Mouse (Mus musculus) erythroblast, embryonic 14.5 days (primary cell): ENCODE measurements around the gene Adgrb2. TPM values are rescaled to one million over a fixed set of nuclear protein-coding genes. Genes with fewer than 3 reads are reported as not detected.

ENCODE experiments used
- H3K27me3 ChIP-seq: 2 replicates; pipeline ENCODE4 v1.6.1; 2012; ENCODE audit warnings: inconsistent platforms; ENCODE audit not compliant: control insufficient read depth
- H3K36me3 ChIP-seq: 2 replicates; pipeline ENCODE4 v1.6.1; 2012; ENCODE audit warnings: mild to moderate bottlenecking, inconsistent platforms; ENCODE audit not compliant: control insufficient read depth
- H3K4me1 ChIP-seq: 2 replicates; pipeline ENCODE4 v1.6.1; 2012; ENCODE audit warnings: inconsistent platforms; ENCODE audit not compliant: control insufficient read depth
- H3K4me3 ChIP-seq: replicated peaks from 2 replicates; pipeline ENCODE3; 2012; ENCODE audit warnings: moderate library complexity, mild to moderate bottlenecking, inconsistent platforms
- H3K9me3 ChIP-seq: 2 replicates; pipeline ENCODE4 v1.6.1; 2012; ENCODE audit warnings: low read length, inconsistent platforms, mixed read lengths; ENCODE audit not compliant: control insufficient read depth
- GATA1 ChIP-seq: IDR thresholded peaks from 2 replicates; pipeline ENCODE4 v1.6.1; 2012; ENCODE audit warnings: low read length, inconsistent platforms, mixed read lengths
- TAL1 ChIP-seq: IDR thresholded peaks from 3 replicates; pipeline ENCODE4 v1.6.1; 2012; ENCODE audit warnings: low read length, inconsistent platforms, mixed read lengths
- polyA plus RNA-seq: library from polyadenylated mRNA; stranded (reverse); fragments of >175 nt; gene quantifications from 2 replicates; pipeline ENCODE4 v1.2.3, GENCODE M21; 2012

Adgrb2 gene
- polyA plus RNA-seq, result 0.02 TPM in 1 of 2 replicates, not detected in the other

GRCm38 (mm10) chr4:129984421-129985061 is at the start of gene Adgrb2:
Adgrb2 (plus strand) TSS chr4:129984870.
- no peaks in the 10 kb centered on the region for H3K36me3 ChIP-seq
- H3K4me3 ChIP-seq, result no peak within 1 kb of the TSS
- H3K9me3 ChIP-seq, result peaks cover 4% of the 10 kb centered on the region; the same call in 1 of the 2 replicates
- H3K4me1 ChIP-seq, result no peaks in the 10 kb centered on the region
- TF ChIP-seq TAL1 (no peak), GATA1 (no peak)
- peaks cover 98% of the 10 kb centered on the region for H3K27me3 ChIP-seq

GRCm38 (mm10) chr4:129951359-129951821 is 33.3 kb upstream of the Adgrb2 start:
- Histone ChIP-seq H3K36me3 (no peaks in the 10 kb centered on the region), H3K4me3 (no peak overlapping the region), H3K27me3 (no peaks in the 10 kb centered on the region), H3K9me3 (no peaks in the 10 kb centered on the region), H3K4me1 (no peaks in the 10 kb centered on the region)
- TF ChIP-seq GATA1 (no peak), TAL1 (no peak)

GRCm38 (mm10) chr4:129952241-129952810 is 32.3 kb upstream of the Adgrb2 start:
- H3K4me3 ChIP-seq, result no peak overlapping the region
- H3K27me3 ChIP-seq, result no peaks in the 10 kb centered on the region
- TF ChIP-seq GATA1 (no peak), TAL1 (no peak)

GRCm38 (mm10) chr4:129954527-129954926 is 30.1 kb upstream of the Adgrb2 start:
- TF ChIP-seq TAL1 (no peak), GATA1 (no peak)
- H3K27me3 ChIP-seq, result peaks cover 7% of the 10 kb centered on the region
- no peaks in the 10 kb centered on the region for H3K9me3 ChIP-seq
- H3K4me3 ChIP-seq, result no peak overlapping the region
- H3K4me1 ChIP-seq, result no peaks in the 10 kb centered on the region
- no peaks in the 10 kb centered on the region for H3K36me3 ChIP-seq

More at GRCm38 (mm10) chr4:129952241-129952810, 32.3 kb upstream of the Adgrb2 start:
- Histone ChIP-seq H3K4me1 (no peaks in the 10 kb centered on the region), H3K9me3 (no peaks in the 10 kb centered on the region), H3K36me3 (no peaks in the 10 kb centered on the region)

- peak overlapping the region; percentile 35 for H3K4me3 ChIP-seq
- H3K36me3 ChIP-seq, result no peaks in the 10 kb centered on the region
- peaks cover 7% of the 10 kb centered on the region for H3K4me1 ChIP-seq
- TF ChIP-seq TAL1 (no peak), GATA1 (no peak)
- H3K9me3 ChIP-seq, result no peaks in the 10 kb centered on the region
- H3K27me3 ChIP-seq, result peaks cover 37% of the 10 kb centered on the region
Measured at GRCm38 (mm10) chr4:129960180-129960944, 24.3 kb upstream of the Adgrb2 start.

DNA sequence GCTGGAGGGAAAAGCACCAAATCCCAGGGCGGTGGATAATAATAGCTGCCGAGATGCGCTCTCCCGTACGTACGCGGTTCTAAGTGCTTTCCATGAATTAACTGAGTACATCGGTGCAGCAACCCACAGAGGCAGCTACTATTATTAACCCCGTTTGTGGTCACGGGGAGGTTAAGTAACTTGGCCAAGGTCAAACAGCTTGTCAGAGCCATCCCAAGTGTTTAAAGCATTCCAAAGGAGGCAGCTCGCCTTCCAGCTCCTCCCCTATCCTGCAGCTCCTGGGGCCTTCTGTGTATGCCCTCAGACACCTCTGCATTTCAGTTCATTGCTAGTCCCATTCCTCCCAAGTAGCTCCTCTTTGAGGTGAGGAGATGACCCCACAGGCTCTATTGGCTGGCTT is 19.4 kb upstream of the Adgrb2 start:
- H3K4me1 ChIP-seq, result peaks cover under 1% of the 10 kb centered on the region
- no peak for TF ChIP-seq GATA1
- TF ChIP-seq TAL1, result no peak
- no peak overlapping the region for H3K4me3 ChIP-seq
- H3K27me3 ChIP-seq, result peaks cover 39% of the 10 kb centered on the region
- no peaks in the 10 kb centered on the region for H3K9me3 ChIP-seq
- no peaks in the 10 kb centered on the region for H3K36me3 ChIP-seq

DNA sequence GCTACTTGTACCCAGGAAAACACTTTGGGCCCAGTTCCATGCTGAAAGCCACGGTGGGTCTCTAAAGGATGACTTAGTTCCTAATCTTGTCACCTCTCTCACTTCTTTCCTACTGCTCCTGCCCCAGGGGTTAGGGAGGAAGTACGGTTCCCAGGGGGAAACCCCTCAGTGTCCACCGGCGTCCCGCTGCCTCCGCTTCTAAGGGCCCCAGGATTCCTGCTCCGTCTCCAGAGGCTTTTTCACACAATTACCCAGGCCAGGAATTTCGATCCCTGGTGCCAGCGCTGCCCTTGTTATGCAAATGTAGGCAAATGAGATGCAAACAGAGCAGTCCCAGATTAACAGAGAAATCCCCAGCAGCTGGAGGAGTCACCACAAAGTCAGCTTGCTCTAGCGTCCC is 18.5 kb upstream of the Adgrb2 start:
- Histone ChIP-seq H3K27me3 (peaks cover 31% of the 10 kb centered on the region), H3K4me3 (no peak overlapping the region), H3K4me1 (no peaks in the 10 kb centered on the region), H3K9me3 (no peaks in the 10 kb centered on the region), H3K36me3 (no peaks in the 10 kb centered on the region)
- no peak for TF ChIP-seq GATA1
- TF ChIP-seq TAL1, result no peak

DNA sequence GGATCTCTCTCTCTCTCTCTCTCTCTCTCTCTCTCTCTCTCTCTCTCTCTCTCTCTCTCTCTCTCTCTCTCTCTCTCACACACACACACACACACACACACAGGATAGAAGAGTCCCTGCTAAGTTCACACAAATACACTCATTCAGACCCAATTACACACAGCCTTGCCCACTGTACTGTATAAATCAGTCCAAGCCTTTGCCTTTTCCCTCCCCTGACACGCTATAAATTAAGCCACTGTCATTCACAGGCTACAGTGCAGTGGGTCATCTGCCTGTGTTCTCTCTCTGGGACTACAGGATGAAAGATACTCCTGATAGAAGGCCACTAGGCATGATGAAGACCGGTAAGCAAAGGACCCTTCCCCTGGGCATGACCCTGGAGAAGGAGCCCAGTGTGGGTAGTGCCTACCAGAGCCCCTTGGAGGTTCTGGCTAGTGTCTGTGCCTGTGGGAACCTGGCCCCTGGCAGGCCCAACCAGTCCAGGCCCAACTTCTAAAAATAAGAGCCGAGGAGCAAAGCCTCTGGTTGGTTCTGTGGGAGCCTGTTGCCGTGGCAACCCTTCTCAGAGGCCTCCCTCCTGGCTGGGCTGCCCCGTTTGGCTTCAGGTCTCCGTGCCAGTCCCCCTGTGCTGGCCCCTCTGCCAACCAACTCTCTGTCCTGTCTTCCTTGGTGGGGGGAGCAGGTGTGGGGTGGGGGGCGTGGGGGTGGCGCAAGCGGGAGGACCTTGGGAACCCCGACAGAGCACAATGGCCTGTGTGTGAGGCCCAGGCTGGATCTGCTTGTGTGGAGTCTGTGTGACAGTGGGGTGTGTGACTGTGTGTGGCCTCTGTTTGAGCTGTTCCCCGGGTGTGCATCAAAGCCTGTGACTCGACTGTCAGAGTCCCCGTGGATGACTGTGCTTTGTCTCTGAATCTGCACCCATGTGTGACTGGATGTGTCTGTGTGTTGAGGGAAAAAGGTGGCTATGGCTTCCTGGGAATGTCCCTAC is 17.4 kb upstream of the Adgrb2 start:
- Histone ChIP-seq H3K4me3 (no peak overlapping the region), H3K36me3 (no peaks in the 10 kb centered on the region), H3K27me3 (peaks cover 19% of the 10 kb centered on the region), H3K9me3 (no peaks in the 10 kb centered on the region), H3K4me1 (no peaks in the 10 kb centered on the region)
- TF ChIP-seq GATA1, result no peak
- no peak for TF ChIP-seq TAL1
